Mouse (Mus musculus) liver, adult 2 months (tissue): ENCODE results near the gene Brd1. TPM values are rescaled to one million over a fixed set of nuclear protein-coding genes. Genes with fewer than 3 reads are reported as not detected.

ENCODE experiments used
- DNase-seq: peaks from one replicate; pipeline ENCODE4 v3.0.0-alpha.2; 2011; ENCODE audit warnings: low read depth, low spot score; ENCODE audit errors: extremely low read depth
- H3K27ac ChIP-seq: fragments of 200-500 bp; replicated peaks from 2 replicates; pipeline ENCODE4 v1.5.1; 2012; ENCODE audit warnings: low read depth, mild to moderate bottlenecking, control low read depth, inconsistent platforms, low read length; ENCODE audit not compliant: insufficient read depth
- H3K27me3 ChIP-seq: fragments of 200-500 bp; 2 replicates; pipeline ENCODE4 v1.6.1; 2012; ENCODE audit warnings: mild to moderate bottlenecking, moderate library complexity, low read length, inconsistent platforms; ENCODE audit not compliant: control insufficient read depth, insufficient read depth
- H3K36me3 ChIP-seq: fragments of 200-500 bp; 2 replicates; pipeline ENCODE4 v1.6.1; 2012; ENCODE audit warnings: low read length, inconsistent platforms; ENCODE audit not compliant: control insufficient read depth, insufficient read depth
- H3K4me1 ChIP-seq: fragments of 200-500 bp; 2 replicates; pipeline ENCODE4 v1.6.1; 2011; ENCODE audit warnings: low read length; ENCODE audit not compliant: control insufficient read depth, insufficient read depth
- H3K4me3 ChIP-seq: fragments of 200-500 bp; 2 replicates; pipeline ENCODE4 v1.5.1; 2011; ENCODE audit warnings: low read depth, mild to moderate bottlenecking, control low read depth, low read length, moderate library complexity; ENCODE audit not compliant: insufficient read depth
- H3K79me2 ChIP-seq: fragments of 200-500 bp; 2 replicates; pipeline ENCODE4 v1.6.1; 2012; ENCODE audit warnings: inconsistent platforms, mild to moderate bottlenecking, low read length, moderate library complexity; ENCODE audit not compliant: control insufficient read depth, insufficient read depth
- H3K9ac ChIP-seq: fragments of 200-500 bp; 2 replicates; pipeline ENCODE4 v1.6.1; 2012; ENCODE audit warnings: low read depth, mild to moderate bottlenecking, control low read depth, inconsistent platforms, low read length
- CTCF ChIP-seq: fragments of 200-500 bp; IDR thresholded peaks from 2 replicates; pipeline ENCODE4 v1.5.1; 2011; ENCODE audit warnings: low read depth, low read length, control low read depth
- POLR2A ChIP-seq: fragments of 200-500 bp; IDR thresholded peaks from 2 replicates; pipeline ENCODE4 v1.6.1; 2011; ENCODE audit warnings: low read length, control low read depth; ENCODE audit not compliant: insufficient read depth; ENCODE audit errors: extremely low read depth
- WGBS: fragments of 180-500 bp; shearing (Covaris S2); methylation state at CpG from one replicate; pipeline ENCODE4 v1.1.7; 2018; 5-methylcytosine and 5-hydroxymethylcytosine counted together
- polyA plus RNA-seq: library from polyadenylated mRNA; depleted of rRNA; stranded (reverse); fragments of >200 nt; gene quantifications from 2 replicates; pipeline ENCODE4 v1.2.3, GENCODE M21; 2012
- total RNA-seq: library from RNA; depleted of rRNA; stranded (reverse); fragments of >200 nt; gene quantifications from 2 replicates; pipeline ENCODE4 v1.2.3, GENCODE M21; 2014

The Brd1 gene
- total and polyA plus RNA-seq, 2 experiments: 4.8 to 13.0 TPM

DNA sequence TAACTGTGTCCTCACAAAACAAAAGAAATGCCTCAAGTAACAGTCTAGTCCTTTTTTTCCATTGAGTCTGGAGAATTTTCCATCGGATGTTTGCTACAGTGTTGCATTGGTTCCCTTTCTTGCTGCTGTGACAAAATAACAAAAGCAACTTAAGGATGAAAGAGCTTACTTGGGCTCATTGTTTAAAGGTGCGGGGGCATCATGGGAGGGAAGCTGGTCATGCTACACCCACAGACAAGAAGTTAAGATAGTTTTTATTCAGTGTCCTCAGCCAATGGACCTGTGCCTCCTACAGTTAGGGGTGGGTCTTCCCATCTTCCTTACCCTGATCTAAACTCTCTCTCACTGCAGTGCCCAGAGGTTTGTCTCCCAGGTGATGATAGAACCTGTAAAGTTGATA is 4.4 kb upstream of the Brd1 start:
- TF ChIP-seq CTCF: no peak
- TF ChIP-seq POLR2A: no peak
- peaks cover 4% of the 10 kb centered on the region for H3K4me1 ChIP-seq

DNA sequence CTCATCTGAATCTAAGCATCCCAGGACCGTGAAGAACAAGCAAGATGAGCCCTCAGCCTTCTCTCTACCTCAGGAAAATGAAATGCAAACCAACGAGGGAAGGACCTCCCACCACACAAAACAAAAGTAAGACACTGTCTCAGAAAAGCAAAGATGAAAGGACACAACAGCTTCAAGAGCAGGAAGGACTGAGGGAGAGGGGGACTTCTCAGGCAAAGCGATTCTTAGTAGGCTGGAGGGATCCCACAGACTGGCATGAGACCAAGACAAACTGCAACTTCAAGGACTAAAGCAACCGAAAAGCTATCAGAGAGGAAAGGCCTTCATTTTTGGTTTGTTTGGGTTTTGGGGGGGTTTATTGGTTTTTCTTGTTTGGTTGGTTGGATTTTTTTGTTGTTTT is 2.1 kb upstream of the Brd1 start:
- Histone ChIP-seq H3K4me3 (no peak overlapping the region), H3K27me3 (no peaks in the 10 kb centered on the region), H3K79me2 (peaks cover 20% of the 10 kb centered on the region), H3K4me1 (peaks cover 18% of the 10 kb centered on the region), H3K9ac (no peak overlapping the region), H3K36me3 (no peaks in the 10 kb centered on the region), H3K27ac (no peak overlapping the region)
- WGBS: 49% methylated on average over 4 of the region's 4 CpGs
- DNase-seq: no peak
- TF ChIP-seq POLR2A (no peak), CTCF (no peak)

More for the DNA sequence above, 4.4 kb upstream of the Brd1 start:
- no peak overlapping the region for H3K9ac ChIP-seq
- no peaks in the 10 kb centered on the region for H3K27me3 ChIP-seq
- no peak overlapping the region for H3K27ac ChIP-seq
- H3K79me2 ChIP-seq: peaks cover 3% of the 10 kb centered on the region; the same call in 1 of the 2 replicates
- DNase-seq: no peak
- no peak overlapping the region for H3K4me3 ChIP-seq
- WGBS: 81% methylated on average over 2 of the region's 2 CpGs
- no peaks in the 10 kb centered on the region for H3K36me3 ChIP-seq

DNA sequence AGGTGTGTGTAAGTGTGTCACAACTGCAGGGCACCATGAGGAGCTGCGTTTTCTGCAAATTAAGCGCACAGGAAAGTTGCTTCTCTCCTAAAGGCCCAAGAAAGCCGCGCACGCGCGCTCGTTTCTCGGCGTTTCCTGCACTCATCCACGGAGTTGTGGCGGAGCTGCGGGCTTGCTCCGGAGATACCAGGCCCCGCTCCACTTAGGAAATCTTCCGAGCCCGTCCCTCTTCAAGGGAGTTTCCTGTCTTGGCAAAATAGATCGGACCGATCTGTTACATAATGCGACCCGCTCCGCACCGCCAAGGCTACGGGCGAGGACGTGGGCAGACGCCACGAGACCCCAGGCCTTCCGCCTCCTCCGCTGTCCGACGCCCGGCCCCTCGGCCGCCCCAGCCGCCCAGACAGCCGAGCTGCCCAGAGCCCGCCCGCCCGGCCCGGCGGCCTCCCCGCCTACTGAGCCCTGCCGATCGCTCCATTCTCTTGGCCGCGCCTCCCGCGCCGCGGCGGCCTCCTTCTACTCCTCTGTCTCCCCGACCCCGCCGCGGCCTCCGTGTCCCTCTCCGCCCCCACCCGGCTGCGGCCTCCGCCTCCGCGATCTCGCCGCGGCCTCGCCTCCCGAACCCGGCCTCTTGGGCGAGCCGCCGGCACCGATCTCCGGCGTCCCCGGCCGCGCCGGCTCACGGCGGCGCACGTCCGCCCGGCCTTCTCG is 837 bp downstream of the Brd1 start:
- H3K9ac ChIP-seq: peak overlapping the region; percentile 97
- H3K36me3 ChIP-seq: peaks cover 18% of the 10 kb centered on the region
- under 1% methylated on average over 85 of the region's 86 CpGs for WGBS
- peaks cover 47% of the 10 kb centered on the region for H3K79me2 ChIP-seq
- peaks cover 19% of the 10 kb centered on the region for H3K4me1 ChIP-seq
- peak; percentile 52 for DNase-seq
- peak overlapping the region; percentile 50 for H3K27ac ChIP-seq
- H3K27me3 ChIP-seq: no peaks in the 10 kb centered on the region
- TF ChIP-seq POLR2A (no peak), CTCF (no peak)
- H3K4me3 ChIP-seq: peak overlapping the region; percentile 81

DNA sequence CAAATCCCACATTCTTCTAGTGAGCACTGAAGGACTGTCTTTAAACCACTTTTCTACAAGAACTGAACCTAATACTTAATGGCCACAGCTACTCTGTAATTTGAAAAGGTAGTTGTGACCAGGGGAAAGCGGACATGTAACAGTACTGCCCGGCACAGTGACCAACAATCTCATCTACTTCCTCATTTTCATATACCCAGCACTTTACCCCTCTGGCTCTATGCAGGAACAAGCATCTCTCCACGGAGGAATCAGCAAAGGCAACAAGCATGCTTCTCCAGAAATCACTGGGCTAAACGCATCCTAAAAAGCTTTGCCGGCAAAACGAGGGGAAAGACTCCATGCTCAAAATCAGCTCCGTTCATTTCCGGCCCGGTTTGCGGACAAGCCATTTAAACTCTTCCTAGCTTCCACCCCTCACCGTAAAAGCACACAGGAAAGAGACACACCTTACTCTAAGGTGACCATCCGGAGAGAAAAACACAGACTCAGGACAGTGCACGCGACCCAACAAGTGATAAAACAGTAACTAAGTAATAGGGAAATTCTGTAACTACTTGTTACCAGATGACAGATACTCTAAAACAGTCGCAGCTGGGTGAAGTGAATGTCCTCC is 1.5 kb downstream of the Brd1 start:
- H3K36me3 ChIP-seq: peaks cover 20% of the 10 kb centered on the region
- peak overlapping the region; percentile 97 for H3K9ac ChIP-seq
- H3K4me1 ChIP-seq: peaks cover 19% of the 10 kb centered on the region
- peak overlapping the region; percentile 50 for H3K27ac ChIP-seq
- no peak for DNase-seq
- no peaks in the 10 kb centered on the region for H3K27me3 ChIP-seq
- 4% methylated on average over 15 of the region's 15 CpGs for WGBS
- peak overlapping the region; percentile 81 for H3K4me3 ChIP-seq
- peaks cover 49% of the 10 kb centered on the region for H3K79me2 ChIP-seq
- no peak for TF ChIP-seq CTCF
- no peak for TF ChIP-seq POLR2A

DNA sequence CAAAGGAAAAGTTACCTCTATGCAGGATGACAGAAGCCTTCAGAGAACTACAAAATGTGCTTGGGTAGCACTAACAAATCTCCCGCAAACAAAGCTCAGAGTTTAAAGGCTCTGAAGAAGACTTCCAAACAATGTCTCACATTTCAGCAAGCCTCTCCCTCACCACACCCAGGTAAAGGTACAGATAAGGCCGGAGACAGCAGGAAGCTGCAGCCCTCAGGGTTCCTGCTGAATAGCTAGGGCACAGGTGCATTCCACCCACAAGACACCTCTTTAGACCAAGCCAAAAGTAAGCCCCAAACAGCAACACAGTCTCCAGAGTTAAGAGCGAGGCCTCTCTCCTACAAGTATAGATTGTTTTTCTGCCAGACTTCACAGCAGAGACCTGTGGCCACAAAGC is 3.3 kb downstream of the Brd1 start:
- no peaks in the 10 kb centered on the region for H3K27me3 ChIP-seq
- peaks cover 57% of the 10 kb centered on the region for H3K79me2 ChIP-seq
- WGBS: 63% methylated on average over 3 of the region's 3 CpGs
- no peak overlapping the region for H3K4me3 ChIP-seq
- no peak overlapping the region for H3K9ac ChIP-seq
- DNase-seq: no peak
- TF ChIP-seq POLR2A (no peak), CTCF (no peak)
- H3K36me3 ChIP-seq: peaks cover 26% of the 10 kb centered on the region
- peaks cover 19% of the 10 kb centered on the region for H3K4me1 ChIP-seq
- no peak overlapping the region for H3K27ac ChIP-seq

DNA sequence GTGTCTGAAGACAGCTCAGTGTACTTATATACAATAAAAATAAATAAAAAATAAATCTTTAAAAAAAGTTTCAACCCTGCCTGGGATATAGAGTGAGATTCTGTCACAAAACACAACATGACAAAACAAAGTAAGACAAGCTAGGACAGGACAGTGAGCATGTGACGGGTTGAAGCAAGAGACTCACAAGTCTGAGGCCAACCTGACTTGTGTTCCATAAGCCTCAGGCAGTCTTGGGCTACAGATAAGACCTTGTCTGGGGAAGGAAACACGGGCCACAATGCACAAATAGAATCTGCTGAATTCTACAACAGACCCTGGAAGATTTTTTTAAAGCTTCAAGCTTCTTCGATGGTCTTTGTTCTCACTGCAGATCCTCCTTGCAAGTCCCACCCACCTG is 6.8 kb downstream of the Brd1 start:
- H3K4me3 ChIP-seq: no peak overlapping the region
- peaks cover 33% of the 10 kb centered on the region for H3K36me3 ChIP-seq
- TF ChIP-seq CTCF (no peak), POLR2A (no peak)
- H3K79me2 ChIP-seq: peaks cover 73% of the 10 kb centered on the region
- H3K27me3 ChIP-seq: no peaks in the 10 kb centered on the region
- no peak for DNase-seq
- 75% methylated on average over 3 of the region's 3 CpGs for WGBS
- peaks cover 10% of the 10 kb centered on the region for H3K4me1 ChIP-seq
- no peak overlapping the region for H3K9ac ChIP-seq
- no peak overlapping the region for H3K27ac ChIP-seq
